ENCODE assay signal across 8 mouse cellular contexts in genomic region chr16:23087159-23087558, GRCm38 (mm10). TPM values are rescaled to one million over a fixed set of nuclear protein-coding genes. Genes with fewer than 3 reads are reported as not detected.
"Had no signal": no experiment of that assay in that cellular context is flagged by ENCODE, and none has a peak within 500 bp of the region (broad histone marks: within the 10 kb centered on the region; RNA-seq: fewer than 3 reads in every experiment).

No protein-coding gene starts in this region.

RNA-seq across cellular contexts. Expression of gene Kng1, which starts 29.5 kb away (rescaled TPM):
- total RNA-seq: common myeloid progenitor, adult 5-6 weeks; forebrain, postnatal 0 days; gastrocnemius, adult 2 months; gastrocnemius, postnatal 14 days; gastrocnemius, postnatal 25 days; heart, adult 18-20 months; heart, adult 2 months; heart, adult 8-10 months had no signal

RNA-seq across cellular contexts. Expression of gene Kng2, which starts 57.9 kb away (rescaled TPM):
- total RNA-seq: common myeloid progenitor, adult 5-6 weeks; forebrain, postnatal 0 days; gastrocnemius, postnatal 14 days; heart, adult 8-10 months had no signal

RNA-seq across cellular contexts. Expression of gene Adipoq, which starts 59.2 kb away (rescaled TPM):
- total RNA-seq: common myeloid progenitor, adult 5-6 weeks had no signal
